Mouse (Mus musculus) gastrocnemius, adult 2 months (tissue): Measurements from ENCODE around the gene Rdm1. TPM values are rescaled to one million over a fixed set of nuclear protein-coding genes. Genes with fewer than 3 reads are reported as not detected.
A peak's percentile ranks its signal among the peaks of the same experiment; 100 is the strongest.
"Not testable (repeated sequence)": the region's sequence is repeated elsewhere in the genome, so short reads cannot be mapped to it uniquely, and the experiment has no call there.

Experiments
- DNase-seq: peaks from one replicate; pipeline ENCODE4 v3.0.0; 2022
- H3K27ac ChIP-seq: fragments of 200-600 bp; 2 replicates; pipeline ENCODE4 v1.8.1; 2022; ENCODE audit warnings: mild to moderate bottlenecking
- H3K4me3 ChIP-seq: fragments of 200-600 bp; 2 replicates; pipeline ENCODE4 v1.8.1; 2022; ENCODE audit warnings: mild to moderate bottlenecking, moderate library complexity
- CTCF ChIP-seq: fragments of 200-600 bp; IDR thresholded peaks from 2 replicates; pipeline ENCODE4 v1.8.1; 2022; ENCODE audit warnings: antibody characterized with exemption, mild to moderate bottlenecking, moderate library complexity
- intact Hi-C: fragments of 180-260 bp; cut with DNase I; formaldehyde crosslinking; loops from one replicate; pipeline ENCODE4 v1.15.1; 2025
- total RNA-seq, 2 experiments: library from RNA; stranded (reverse); gene quantifications; 2 replicates each; pipeline ENCODE4 v1.2.3; 2021

Rdm1 gene
- total RNA-seq, 2 experiments from 2014 or later: 24.2 to 27.4 TPM

DNA sequence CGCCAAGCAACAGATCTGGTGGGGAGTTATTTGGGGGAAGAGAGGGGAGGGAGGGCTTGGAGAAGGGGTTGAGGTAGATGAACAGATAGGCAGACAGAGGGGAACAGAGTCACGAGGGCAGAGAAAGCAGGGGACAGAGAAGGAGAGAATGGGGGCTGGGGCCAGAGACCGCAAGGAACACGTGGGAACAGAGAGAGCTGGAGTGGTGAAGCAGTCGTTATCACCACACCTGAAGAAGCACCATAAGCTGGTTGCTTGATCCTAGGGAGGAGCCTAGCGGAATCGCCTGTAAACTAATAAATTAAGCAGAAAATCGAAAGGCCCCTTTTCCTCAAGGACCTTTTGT lies 373 bp upstream of the Rdm1 start:
- intact Hi-C loops: loop anchor here (2.0 kb wide), 1 partner anchor 18 kb away; no protein-coding TSS in a partner anchor
- no peak for TF ChIP-seq CTCF
- Histone ChIP-seq H3K27ac (peak overlapping the region; percentile 93), H3K4me3 (peak overlapping the region; percentile 94)
- peak; percentile 35 for DNase-seq

DNA sequence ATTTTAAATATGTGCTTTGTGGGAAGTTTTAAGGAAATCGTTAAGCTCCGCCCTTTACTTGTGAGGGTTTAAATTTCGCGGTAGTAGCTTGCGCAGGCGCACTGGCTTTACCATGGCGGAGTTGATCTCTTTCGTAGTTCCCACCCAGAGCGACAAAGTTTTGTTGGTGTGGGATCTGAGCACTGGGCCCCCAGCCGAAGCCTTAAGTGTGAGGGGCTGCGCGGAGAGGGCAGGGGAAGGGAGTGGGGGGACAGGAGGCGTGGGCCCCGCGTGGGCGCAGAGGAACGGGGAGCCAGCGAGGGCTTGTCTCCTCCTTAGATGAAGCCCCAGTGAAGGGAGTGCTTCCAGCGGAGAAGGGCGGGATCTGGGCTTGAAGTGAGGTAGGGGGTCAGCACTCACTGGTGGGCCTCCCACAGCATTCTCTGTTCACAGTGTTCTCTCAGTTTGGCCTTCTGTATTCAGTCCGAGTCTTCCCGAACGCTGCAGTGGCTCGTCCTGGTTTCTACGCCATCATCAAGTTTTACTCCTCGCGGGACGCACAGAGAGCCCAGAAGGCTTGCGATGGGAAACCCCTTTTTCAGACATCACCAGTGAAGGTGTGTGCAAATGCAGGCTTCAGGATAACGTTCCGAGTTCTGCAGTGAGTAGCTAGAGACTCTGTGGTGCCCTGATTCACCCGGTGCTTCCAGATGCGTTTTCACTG lies 1.0 kb downstream of the Rdm1 start:
- DNase-seq: peak; percentile 92
- TF ChIP-seq CTCF: no peak
- intact Hi-C loops: loop anchor here (2.0 kb wide), 1 partner anchor 17 kb away; no protein-coding TSS in a partner anchor
- Histone ChIP-seq H3K4me3 (peak overlapping the region; percentile 94), H3K27ac (peak overlapping the region; percentile 93)

DNA sequence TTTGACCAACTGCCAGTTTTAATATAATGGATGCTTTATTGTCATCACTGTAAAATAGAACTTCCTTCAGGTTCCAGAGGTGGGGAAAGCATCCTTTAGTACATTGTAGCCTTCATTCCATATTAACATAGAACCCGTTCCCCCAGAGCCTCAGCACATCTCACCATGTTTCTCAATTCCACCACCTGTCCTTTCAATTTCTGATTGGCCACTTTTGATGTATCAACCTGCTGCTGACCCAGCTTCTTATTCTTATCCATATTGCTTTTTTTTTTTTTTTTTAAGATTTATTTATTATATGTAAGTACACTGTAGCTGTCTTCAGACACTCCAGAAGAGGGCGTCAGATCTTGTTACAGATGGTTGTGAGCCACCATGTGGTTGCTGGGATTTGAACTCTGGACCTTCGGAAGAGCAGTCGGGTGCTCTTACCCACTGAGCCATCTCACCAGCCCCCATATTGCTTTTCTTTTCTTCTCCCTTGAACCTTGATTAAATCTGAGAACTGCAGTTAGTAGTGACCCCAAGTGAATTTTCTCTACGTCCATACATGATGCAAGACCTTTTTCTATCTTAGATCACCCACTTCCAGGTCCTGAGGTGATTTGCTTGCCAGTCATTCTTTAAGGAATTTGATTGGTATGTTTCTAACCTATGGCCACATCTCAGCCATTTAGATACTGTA lies 1.9 kb downstream of the Rdm1 start:
- intact Hi-C loops: not testable (repeated sequence)
- H3K4me3 ChIP-seq: peak overlapping the region; percentile 94
- H3K27ac ChIP-seq: peak overlapping the region; percentile 93; the same call in 1 of the 2 replicates

DNA sequence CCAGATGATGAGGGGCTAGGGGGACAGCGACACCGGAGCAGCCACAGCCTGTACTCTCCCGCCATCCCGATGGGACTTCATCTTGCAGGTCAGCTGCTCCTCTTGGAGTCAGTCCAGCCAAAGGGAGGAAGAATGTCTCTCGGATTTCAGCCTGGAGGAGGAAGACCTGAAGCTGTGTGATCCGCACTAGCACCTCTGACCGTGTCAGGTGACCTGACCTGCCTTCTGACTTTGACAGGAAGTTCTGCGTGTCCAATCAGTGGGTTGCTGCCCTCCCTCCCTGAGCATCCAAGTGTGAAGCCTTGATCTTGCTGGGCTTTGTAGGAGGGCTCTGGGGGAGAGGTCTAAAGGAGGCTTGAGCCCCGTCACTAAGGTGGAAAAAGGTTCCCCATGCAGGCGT lies 8.7 kb downstream of the Rdm1 start:
- intact Hi-C loops: no loop called here
- TF ChIP-seq CTCF: no peak
- Histone ChIP-seq H3K27ac (no peak overlapping the region), H3K4me3 (no peak overlapping the region)
- no peak for DNase-seq

More for the DNA sequence above, 1.9 kb downstream of the Rdm1 start:
- DNase-seq: not testable (repeated sequence)

DNA sequence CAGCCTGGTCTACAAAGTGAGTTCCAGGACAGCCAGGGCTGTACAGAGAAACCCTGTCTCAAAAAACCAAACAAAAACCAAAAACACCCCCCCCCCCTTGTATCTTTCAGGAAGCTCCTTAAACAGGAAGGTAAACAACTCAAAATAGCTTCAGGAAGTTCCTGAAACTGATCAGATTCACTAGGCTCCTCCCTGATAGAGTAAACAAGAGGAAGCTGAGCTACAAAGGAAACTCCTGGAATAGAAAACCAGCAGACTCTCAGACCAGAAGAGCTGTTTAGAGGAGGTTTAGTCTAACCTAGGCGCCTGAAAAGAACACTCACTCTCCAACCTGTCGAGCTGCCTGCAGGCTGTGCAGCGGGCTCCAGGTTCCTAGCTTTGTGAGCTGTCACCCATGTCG lies 12.8 kb downstream of the Rdm1 start:
- TF ChIP-seq CTCF: no peak
- Histone ChIP-seq H3K4me3 (no peak overlapping the region), H3K27ac (no peak overlapping the region)
- no peak for DNase-seq
- intact Hi-C loops: no loop called here

DNA sequence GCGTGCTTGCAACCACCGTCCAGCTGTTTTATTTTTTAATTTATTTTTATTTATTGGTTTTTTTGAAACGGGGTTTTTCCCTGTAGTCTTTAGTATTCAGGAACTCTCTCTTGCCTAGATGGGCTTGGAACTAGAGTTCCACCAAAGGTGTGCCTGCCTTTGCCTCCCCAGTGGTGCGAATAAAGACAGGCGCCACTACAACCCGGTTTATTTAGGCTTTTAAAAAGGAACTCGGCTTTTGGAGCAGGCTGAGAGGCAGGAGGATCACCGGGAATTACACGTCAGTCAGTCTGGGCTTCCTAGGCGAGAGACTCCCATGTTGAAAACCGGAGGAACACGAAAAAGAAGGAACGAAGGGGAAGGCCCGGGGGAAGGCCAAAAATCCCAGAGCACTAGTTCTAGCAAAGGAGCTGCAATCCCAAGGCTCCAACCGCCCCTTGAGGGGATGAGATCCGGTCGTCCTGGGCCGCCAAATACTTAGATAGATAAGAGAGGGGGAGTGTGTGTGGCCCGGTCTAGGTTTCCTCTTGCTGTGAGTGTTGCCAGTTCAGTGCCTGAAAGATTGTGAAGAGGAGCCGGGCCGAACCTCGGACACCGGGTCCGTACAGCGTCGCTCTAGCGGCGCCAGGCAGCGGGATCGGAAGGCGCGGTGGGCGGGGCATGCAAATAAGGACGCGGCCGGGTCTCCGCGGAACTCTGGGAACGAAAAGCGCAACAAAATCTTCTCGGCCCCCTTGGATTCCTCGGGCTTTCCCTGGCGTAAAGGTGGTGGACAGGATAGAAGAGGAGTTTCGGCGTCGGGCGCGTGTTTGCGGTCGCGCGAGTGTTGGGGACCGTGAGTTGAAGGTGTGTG lies 14.1 kb downstream of the Rdm1 start:
- intact Hi-C loops: not testable (repeated sequence)
- H3K27ac ChIP-seq: peak overlapping the region; percentile 93
- DNase-seq: peak; percentile 90
- H3K4me3 ChIP-seq: peak overlapping the region; percentile 67

DNA sequence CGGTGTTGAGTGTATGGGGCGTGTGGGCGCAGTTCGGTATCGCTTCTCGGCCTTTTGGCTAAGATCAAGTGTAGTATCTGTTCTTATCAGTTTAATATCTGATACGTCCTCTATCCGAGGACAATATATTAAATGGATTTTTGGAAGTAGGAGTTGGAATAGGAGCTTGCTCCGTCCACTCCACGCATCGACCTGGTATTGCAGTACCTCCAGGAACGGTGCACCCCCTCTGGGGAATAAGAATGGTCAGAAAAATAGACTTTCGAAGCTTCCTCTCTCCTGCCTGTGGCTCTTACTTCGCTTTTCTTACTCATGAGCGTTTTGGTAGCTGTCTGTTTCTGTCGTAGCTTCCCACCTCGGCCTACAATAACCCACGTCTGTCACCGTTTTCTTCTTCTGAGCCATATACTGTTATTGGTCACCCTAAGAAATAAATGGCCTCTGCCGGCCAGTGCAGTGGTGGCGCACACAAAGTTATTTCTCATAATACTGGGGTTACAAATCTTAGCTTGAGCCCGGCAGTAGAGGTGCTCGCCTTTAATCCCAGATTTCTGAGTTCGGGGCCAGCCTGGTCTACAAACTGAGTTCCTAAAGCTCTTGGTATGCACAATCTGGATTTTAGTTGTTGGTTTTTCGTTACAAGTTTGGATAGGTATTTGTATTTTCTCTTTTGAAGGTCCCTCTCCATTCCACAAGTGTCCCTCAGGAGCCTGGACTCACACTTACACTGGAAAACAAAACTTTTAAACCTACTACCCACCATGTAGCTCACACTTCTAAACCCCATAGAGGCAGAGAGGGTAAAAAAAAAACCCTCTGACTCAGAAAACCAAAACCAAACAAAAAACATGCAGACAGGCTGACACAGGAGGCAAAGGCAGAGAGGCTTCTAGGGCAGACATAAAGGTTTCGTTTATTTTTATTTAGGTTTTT lies 15.0 kb downstream of the Rdm1 start:
- H3K4me3 ChIP-seq: peak overlapping the region; percentile 67
- H3K27ac ChIP-seq: peak overlapping the region; percentile 93
- DNase-seq, intact Hi-C loops: not testable (repeated sequence)

DNA sequence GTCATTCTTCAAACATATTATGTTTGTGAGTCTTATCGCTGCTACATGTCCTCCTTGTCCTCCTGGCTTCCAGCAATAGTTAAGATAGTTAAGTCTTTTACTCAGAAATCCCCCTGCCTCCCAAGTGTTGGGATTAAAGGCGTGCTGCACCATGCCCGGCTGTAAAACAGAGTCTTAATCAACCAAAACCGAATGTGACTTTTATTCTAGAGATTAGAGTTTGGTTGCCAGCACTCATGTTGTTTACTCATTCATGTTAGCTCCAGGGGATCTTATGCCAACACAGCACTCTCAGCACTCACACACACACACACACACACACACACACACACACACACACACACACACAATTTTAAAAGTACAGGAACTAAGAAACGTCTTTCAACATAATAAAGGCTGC lies 15.9 kb downstream of the Rdm1 start:
- DNase-seq: no peak
- no peak for TF ChIP-seq CTCF
- H3K27ac ChIP-seq: 0 out of 2 replicates have a peak overlapping the region, but pooled peaks have one; percentile 46
- intact Hi-C loops: no loop called here
- H3K4me3 ChIP-seq: no peak overlapping the region

DNA sequence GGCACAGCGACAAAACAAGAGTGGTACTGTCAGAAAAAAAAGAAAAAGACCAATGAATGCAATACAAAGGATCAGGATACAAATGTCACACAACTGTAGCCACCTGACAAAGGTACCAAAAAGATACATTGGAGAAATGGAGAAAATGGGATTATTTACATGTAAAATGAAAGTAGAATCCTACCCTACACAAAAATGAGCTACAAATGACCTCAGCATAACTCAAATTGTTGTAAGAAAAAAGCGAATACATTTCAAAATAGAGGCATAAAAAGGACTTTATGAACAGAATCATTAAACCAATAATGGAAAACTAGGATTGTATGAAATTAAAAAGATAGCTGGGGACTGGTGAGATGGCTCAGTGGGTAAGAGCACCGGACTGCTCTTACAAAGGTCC lies 17.6 kb downstream of the Rdm1 start:
- H3K27ac ChIP-seq: no peak overlapping the region; the same call in 1 of the 2 replicates
- TF ChIP-seq CTCF: no peak
- no peak overlapping the region for H3K4me3 ChIP-seq
- intact Hi-C loops: loop anchor here (2.0 kb wide), 1 partner anchor 18 kb away; the partner anchor contains the start of gene Rdm1
- DNase-seq: no peak

DNA sequence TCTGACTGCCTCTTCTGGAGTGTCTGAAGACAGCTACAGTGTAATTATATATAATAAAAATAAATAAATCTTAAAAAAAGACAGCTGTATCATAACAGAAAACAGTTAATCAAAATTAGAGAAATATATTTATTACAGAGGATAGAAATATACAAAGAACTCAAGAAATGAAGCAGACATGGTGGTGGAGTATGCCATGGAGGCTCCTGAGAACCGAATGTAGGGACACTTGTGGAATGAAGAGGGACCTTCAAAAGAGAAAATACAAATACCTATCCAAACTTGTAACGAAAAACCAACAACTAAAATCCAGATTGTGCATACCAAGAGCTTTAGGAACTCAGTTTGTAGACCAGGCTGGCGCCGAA lies 18.0 kb downstream of the Rdm1 start:
- Histone ChIP-seq H3K27ac (peak overlapping the region; percentile 63), H3K4me3 (peak overlapping the region; percentile 11; the same call in 1 of the 2 replicates)
- DNase-seq: not testable (repeated sequence)
- intact Hi-C loops: loop anchor here (2.0 kb wide), 1 partner anchor 18 kb away; the partner anchor contains the start of gene Rdm1

DNA sequence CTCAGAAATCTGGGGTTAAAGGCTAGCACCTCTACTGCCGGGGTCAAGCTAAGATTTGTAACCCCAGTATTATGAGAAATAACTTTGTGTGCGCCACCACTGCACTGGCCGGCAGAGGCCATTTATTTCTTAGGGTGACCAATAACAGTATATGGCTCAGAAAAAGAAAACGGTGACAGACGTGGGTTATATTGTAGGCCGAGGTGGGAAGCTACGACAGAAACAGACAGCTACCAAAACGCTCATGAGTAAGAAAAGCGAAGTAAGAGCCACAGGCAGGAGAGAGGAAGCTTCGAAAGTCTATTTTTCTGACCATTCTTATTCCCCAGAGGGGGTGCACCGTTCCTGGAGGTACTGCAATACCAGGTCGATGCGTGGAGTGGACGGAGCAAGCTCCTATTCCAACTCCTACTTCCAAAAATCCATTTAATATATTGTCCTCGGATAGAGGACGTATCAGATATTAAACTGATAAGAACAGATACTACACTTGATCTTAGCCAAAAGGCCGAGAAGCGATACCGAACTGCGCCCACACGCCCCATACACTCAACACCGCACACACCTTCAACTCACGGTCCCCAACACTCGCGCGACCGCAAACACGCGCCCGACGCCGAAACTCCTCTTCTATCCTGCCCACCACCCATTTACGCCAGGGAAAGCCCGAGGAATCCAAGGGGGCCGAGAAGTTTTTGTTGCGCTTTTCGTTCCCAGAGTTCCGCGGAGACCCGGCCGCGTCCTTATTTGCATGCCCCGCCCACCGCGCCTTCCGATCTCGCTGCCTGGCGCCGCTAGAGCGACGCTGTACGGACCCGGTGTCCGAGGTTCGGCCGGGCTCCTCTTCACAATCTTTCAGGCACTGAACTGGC lies 18.7 kb downstream of the Rdm1 start:
- peak overlapping the region; percentile 95 for H3K27ac ChIP-seq
- peak overlapping the region; percentile 67 for H3K4me3 ChIP-seq
- peak; percentile 78 for DNase-seq
- intact Hi-C loops: loop anchor here (2.0 kb wide), 1 partner anchor 19 kb away; the partner anchor contains the start of gene Rdm1

DNA sequence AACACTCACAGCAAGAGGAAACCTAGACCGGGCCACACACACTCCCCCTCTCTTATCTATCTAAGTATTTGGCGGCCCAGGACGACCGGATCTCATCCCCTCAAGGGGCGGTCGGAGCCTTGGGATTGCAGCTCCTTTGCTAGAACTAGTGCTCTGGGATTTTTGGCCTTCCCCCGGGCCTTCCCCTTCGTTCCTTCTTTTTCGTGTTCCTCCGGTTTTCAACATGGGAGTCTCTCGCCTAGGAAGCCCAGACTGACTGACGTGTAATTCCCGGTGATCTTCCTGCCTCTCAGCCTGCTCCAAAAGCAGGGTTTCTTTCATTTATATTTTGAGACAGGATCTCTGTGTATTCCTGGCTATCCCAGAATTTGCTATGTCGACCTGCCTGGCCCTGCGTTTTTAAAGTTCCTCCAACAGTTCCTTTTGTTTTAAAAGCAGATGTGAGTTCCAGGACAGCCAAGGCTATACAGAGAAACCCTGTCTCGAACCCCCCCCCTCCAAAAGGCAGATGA lies 19.3 kb downstream of the Rdm1 start:
- intact Hi-C loops, DNase-seq: not testable (repeated sequence)
- H3K4me3 ChIP-seq: peak overlapping the region; percentile 67

DNA sequence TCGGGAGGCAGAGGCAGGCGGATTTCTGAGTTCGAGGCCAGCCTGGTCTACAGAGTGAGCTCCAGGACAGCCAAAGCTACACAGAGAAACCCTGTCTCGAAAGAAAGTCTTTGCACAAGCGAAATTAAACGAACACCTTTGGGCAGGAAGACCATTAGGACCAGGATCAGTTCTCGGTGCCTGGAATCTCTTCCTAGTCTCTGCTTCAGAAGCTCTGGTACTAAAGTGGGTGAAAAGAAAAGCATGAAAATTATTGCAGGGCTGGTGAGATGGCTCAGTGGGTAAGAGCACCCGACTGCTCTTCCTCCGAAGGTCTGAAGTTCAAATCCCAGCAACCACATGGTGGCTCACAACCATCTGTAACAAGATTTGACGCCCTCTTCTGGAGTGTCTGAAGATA lies 20.1 kb downstream of the Rdm1 start:
- intact Hi-C loops, DNase-seq, H3K4me3 ChIP-seq, H3K27ac ChIP-seq: not testable (repeated sequence)

More for the DNA sequence above, 19.3 kb downstream of the Rdm1 start:
- H3K27ac ChIP-seq: peak overlapping the region; percentile 95
